Mouse (Mus musculus): ENCODE data around the gene Efna5. TPM values are rescaled to one million over a fixed set of nuclear protein-coding genes. Genes with fewer than 3 reads are reported as not detected.
A peak's percentile ranks its signal among the peaks of the same experiment; 100 is the strongest.

Gene Efna5
- polyA plus RNA-seq, 1 experiment from 2014 or later: 36.2 TPM

GRCm38 (mm10) chr17:62717426-62718131, 163.5 kb downstream of the Efna5 start:
- no peaks in the 10 kb centered on the region for H3K36me3 ChIP-seq (replicated peaks; ENCODE audit: control insufficient read depth, insufficient read depth)
- H3K9ac ChIP-seq: no peak overlapping the region
- DNase-seq (ENCODE audit: low spot score): no peak
- H3K4me2 ChIP-seq (replicated peaks): no peak overlapping the region
- peak; percentile 51; the same call in 1 of the 2 replicates for ATAC-seq (ENCODE audit: low FRiP score)
- H3K27ac ChIP-seq: peak overlapping the region; percentile 43; the same call in 1 of the 2 replicates
- peaks cover 16% of the 10 kb centered on the region; the same call in 1 of the 2 replicates for H3K4me1 ChIP-seq (replicated peaks; ENCODE audit: control insufficient read depth, insufficient read depth, low read length)
- no peaks in the 10 kb centered on the region for H3K27me3 ChIP-seq (ENCODE audit: control insufficient read depth, insufficient read depth, low read length)
- H3K4me3 ChIP-seq (replicated peaks; ENCODE audit: low read length): no peak overlapping the region
- no peaks in the 10 kb centered on the region for H3K9me3 ChIP-seq (ENCODE audit: control insufficient read depth, low read length)
- 32% methylated on average over 12 of the region's 12 CpGs for WGBS

DNA sequence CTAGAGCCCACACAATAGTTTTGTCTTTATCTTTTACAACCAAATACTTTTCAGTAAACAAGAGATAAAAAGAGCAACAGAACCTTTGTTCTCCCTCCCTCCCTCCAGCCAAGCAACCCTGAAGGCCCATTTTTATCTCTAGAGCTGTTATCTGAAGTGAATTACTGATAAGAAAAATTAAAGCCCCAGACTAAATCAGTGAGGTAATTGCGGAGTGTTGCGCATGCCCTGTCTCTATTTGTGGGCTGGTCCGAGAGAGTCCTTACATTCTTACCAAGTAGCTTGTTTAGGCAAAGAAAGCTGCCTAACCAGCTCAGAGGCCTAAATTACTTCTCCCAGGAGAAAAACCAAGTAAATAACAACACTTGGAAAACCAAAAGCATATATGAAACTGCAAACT, 167.7 kb downstream of the Efna5 start:
- Histone ChIP-seq H3K27ac (no peak overlapping the region), H3K9me3 (ENCODE audit: control insufficient read depth, low read length) (no peaks in the 10 kb centered on the region), H3K9ac (no peak overlapping the region), H3K4me1 (replicated peaks; ENCODE audit: control insufficient read depth, insufficient read depth, low read length) (peaks cover 7% of the 10 kb centered on the region; the same call in 1 of the 2 replicates), H3K36me3 (replicated peaks; ENCODE audit: control insufficient read depth, insufficient read depth) (no peaks in the 10 kb centered on the region), H3K4me2 (replicated peaks) (no peak overlapping the region), H3K4me3 (replicated peaks; ENCODE audit: low read length) (no peak overlapping the region), H3K27me3 (ENCODE audit: control insufficient read depth, insufficient read depth, low read length) (no peaks in the 10 kb centered on the region)
- ATAC-seq (ENCODE audit: low FRiP score) (no peak), DNase-seq (ENCODE audit: low spot score) (no peak)
- 97% methylated on average over 3 of the region's 3 CpGs for WGBS

DNA sequence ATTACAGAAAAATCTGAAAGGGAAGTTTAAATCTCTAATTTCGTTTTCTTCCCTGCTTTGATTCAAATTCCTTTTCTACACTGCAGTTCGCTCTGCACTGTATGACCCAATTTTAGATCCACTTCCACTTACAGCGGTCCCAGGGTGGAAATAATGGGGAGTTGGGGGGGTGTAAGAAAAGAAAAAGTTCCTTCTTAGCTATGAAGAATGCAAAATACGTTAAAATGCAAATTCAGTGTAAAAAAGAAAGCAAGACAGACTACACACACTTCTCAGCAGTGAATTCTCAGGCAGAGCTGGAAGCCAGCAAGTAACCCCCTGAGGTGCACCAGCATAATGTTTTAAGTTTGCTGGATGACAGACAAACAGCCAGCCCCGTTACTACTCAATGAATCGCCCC, 174.7 kb downstream of the Efna5 start:
- no peak overlapping the region for H3K4me3 ChIP-seq (replicated peaks; ENCODE audit: low read length)
- DNase-seq (ENCODE audit: low spot score): no peak
- H3K27ac ChIP-seq: no peak overlapping the region
- H3K9me3 ChIP-seq (ENCODE audit: control insufficient read depth, low read length): no peaks in the 10 kb centered on the region
- H3K9ac ChIP-seq: no peak overlapping the region
- H3K4me2 ChIP-seq (replicated peaks): no peak overlapping the region
- WGBS: 47% methylated on average over 6 of the region's 6 CpGs
- no peak for ATAC-seq (ENCODE audit: low FRiP score)
- H3K36me3 ChIP-seq (replicated peaks; ENCODE audit: control insufficient read depth, insufficient read depth): no peaks in the 10 kb centered on the region
- no peaks in the 10 kb centered on the region for H3K4me1 ChIP-seq (replicated peaks; ENCODE audit: control insufficient read depth, insufficient read depth, low read length)
- H3K27me3 ChIP-seq (ENCODE audit: control insufficient read depth, insufficient read depth, low read length): no peaks in the 10 kb centered on the region

DNA sequence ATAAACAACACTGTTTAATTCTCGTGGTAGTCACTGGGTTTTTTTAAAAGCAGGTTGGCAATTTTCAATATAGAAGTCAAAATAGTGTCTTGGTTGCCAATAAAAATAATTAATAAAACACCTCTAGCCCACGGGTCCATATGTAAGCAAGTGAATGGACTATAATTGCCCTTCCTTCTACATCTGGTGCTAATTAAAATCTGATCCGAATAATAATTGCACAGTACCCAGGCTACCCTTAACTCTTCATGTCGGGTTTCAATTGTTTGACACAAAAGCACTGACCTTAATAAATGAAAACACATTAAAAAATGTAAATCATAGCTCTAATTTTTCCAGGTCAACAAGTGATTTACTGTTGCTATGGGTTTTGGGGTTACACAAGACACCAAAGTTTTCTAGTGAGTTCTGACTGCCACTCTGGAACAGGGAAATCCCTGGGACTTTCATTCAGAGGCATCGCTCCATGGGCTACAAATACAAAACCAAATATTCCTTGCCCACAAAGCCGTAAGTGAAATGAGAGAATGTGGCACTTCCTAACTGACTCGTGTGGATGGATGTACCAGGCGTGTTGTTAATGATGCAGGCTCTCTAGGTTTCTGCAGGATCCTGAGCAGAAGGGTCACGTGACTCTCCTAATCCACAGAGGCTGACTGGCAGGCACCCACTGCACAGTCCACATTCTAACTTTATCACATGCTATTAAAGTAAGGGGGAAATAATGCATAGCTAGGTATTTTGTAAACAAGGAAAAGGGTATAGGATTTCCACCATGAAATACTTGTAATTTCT, 178.9 kb downstream of the Efna5 start:
- H3K4me3 ChIP-seq (replicated peaks; ENCODE audit: low read length): no peak overlapping the region
- WGBS: 50% methylated on average over 9 of the region's 9 CpGs
- H3K9me3 ChIP-seq (ENCODE audit: control insufficient read depth, low read length): no peaks in the 10 kb centered on the region
- H3K4me2 ChIP-seq (replicated peaks): no peak overlapping the region
- no peak for DNase-seq (ENCODE audit: low spot score)
- no peaks in the 10 kb centered on the region for H3K36me3 ChIP-seq (replicated peaks; ENCODE audit: control insufficient read depth, insufficient read depth)
- H3K27me3 ChIP-seq (ENCODE audit: control insufficient read depth, insufficient read depth, low read length): no peaks in the 10 kb centered on the region
- peaks cover 10% of the 10 kb centered on the region; the same call in 1 of the 2 replicates for H3K4me1 ChIP-seq (replicated peaks; ENCODE audit: control insufficient read depth, insufficient read depth, low read length)
- no peak overlapping the region for H3K27ac ChIP-seq
- no peak overlapping the region for H3K9ac ChIP-seq
- no peak for ATAC-seq (ENCODE audit: low FRiP score)

DNA sequence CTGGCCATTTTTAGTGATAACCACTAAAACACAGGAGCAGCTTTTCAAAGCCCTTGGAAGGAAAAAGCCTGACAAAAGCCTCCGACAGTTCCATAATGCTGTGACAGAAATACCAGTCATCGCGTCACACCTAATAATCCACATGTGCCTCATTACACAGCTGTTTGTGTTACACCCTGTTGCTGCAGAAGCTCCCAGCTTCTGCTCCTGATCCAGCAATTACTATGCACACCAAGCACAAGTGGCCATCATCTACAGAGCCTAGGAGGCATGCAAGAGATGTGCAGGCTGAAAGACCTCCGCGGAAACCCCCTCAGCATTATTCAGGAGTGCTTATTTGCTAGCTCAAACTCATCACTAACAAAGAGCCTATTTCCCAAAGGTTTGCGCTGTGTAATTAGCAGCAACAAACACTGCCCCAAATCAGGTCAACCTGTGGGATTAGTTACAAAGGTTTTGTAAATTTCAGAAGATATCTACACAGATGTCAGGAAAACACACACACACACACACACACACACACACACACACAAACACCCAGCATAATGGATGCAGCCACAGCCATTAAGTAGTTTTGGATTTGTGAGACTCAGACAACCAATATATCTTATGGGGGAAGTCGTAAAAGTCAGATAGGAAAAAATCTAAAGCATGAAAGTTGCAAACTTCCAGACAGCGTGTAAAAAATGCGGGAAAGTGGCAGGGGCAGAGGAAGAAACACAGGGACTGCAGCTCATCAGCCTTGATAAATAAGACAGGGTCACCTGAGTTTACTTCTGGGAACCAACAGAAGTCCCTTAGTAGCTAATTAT, 180.1 kb downstream of the Efna5 start:
- H3K9me3 ChIP-seq (ENCODE audit: control insufficient read depth, low read length): no peaks in the 10 kb centered on the region
- no peaks in the 10 kb centered on the region for H3K27me3 ChIP-seq (ENCODE audit: control insufficient read depth, insufficient read depth, low read length)
- H3K4me1 ChIP-seq (replicated peaks; ENCODE audit: control insufficient read depth, insufficient read depth, low read length): peaks cover 10% of the 10 kb centered on the region; the same call in 1 of the 2 replicates
- no peak overlapping the region for H3K4me2 ChIP-seq (replicated peaks)
- no peak overlapping the region for H3K27ac ChIP-seq
- DNase-seq (ENCODE audit: low spot score) (no peak), ATAC-seq (ENCODE audit: low FRiP score) (peak; percentile 69; the same call in 1 of the 2 replicates)
- no peak overlapping the region for H3K4me3 ChIP-seq (replicated peaks; ENCODE audit: low read length)
- 52% methylated on average over 9 of the region's 9 CpGs for WGBS
- H3K9ac ChIP-seq: no peak overlapping the region
- H3K36me3 ChIP-seq (replicated peaks; ENCODE audit: control insufficient read depth, insufficient read depth): no peaks in the 10 kb centered on the region

- no peak for DNase-seq (ENCODE audit: low spot score)
- ATAC-seq (ENCODE audit: low FRiP score): no peak
- Histone ChIP-seq H3K27ac (no peak overlapping the region), H3K4me3 (replicated peaks; ENCODE audit: low read length) (no peak overlapping the region), H3K9ac (no peak overlapping the region), H3K27me3 (ENCODE audit: control insufficient read depth, insufficient read depth, low read length) (no peaks in the 10 kb centered on the region), H3K36me3 (replicated peaks; ENCODE audit: control insufficient read depth, insufficient read depth) (no peaks in the 10 kb centered on the region), H3K4me1 (replicated peaks; ENCODE audit: control insufficient read depth, insufficient read depth, low read length) (peaks cover 11% of the 10 kb centered on the region; the same call in 1 of the 2 replicates), H3K9me3 (ENCODE audit: control insufficient read depth, low read length) (no peaks in the 10 kb centered on the region), H3K4me2 (replicated peaks) (no peak overlapping the region)
- 61% methylated on average over 9 of the region's 9 CpGs for WGBS
These were observed 186.1 kb downstream of the Efna5 start for GRCm38 (mm10) chr17:62694958-62695437.

- H3K27ac ChIP-seq: no peak overlapping the region
- H3K27me3 ChIP-seq (ENCODE audit: control insufficient read depth, insufficient read depth, low read length): no peaks in the 10 kb centered on the region
- no peak overlapping the region for H3K4me2 ChIP-seq (replicated peaks)
- no peaks in the 10 kb centered on the region for H3K36me3 ChIP-seq (replicated peaks; ENCODE audit: control insufficient read depth, insufficient read depth)
- no peak for DNase-seq (ENCODE audit: low spot score)
- WGBS: 42% methylated on average over 4 of the region's 4 CpGs
- peaks cover 6% of the 10 kb centered on the region; the same call in 1 of the 2 replicates for H3K4me1 ChIP-seq (replicated peaks; ENCODE audit: control insufficient read depth, insufficient read depth, low read length)
- ATAC-seq (ENCODE audit: low FRiP score): no peak
- no peak overlapping the region for H3K9ac ChIP-seq
- no peak overlapping the region for H3K4me3 ChIP-seq (replicated peaks; ENCODE audit: low read length)
- H3K9me3 ChIP-seq (ENCODE audit: control insufficient read depth, low read length): no peaks in the 10 kb centered on the region
These were observed 188.9 kb downstream of the Efna5 start for GRCm38 (mm10) chr17:62692242-62692641.

- Histone ChIP-seq H3K36me3 (replicated peaks; ENCODE audit: control insufficient read depth, insufficient read depth) (no peaks in the 10 kb centered on the region), H3K4me2 (replicated peaks) (no peak overlapping the region), H3K4me1 (replicated peaks; ENCODE audit: control insufficient read depth, insufficient read depth, low read length) (peaks cover 6% of the 10 kb centered on the region; the same call in 1 of the 2 replicates), H3K27ac (no peak overlapping the region), H3K4me3 (replicated peaks; ENCODE audit: low read length) (no peak overlapping the region), H3K9ac (no peak overlapping the region), H3K27me3 (ENCODE audit: control insufficient read depth, insufficient read depth, low read length) (no peaks in the 10 kb centered on the region), H3K9me3 (ENCODE audit: control insufficient read depth, low read length) (no peaks in the 10 kb centered on the region)
- WGBS: 74% methylated on average over 4 of the region's 4 CpGs
- DNase-seq (ENCODE audit: low spot score) (no peak), ATAC-seq (ENCODE audit: low FRiP score) (no peak)
These were observed 189.9 kb downstream of the Efna5 start for GRCm38 (mm10) chr17:62691201-62691715.

Measured in hindbrain, embryonic 14.5 days (tissue).